Mouse (Mus musculus): ENCODE data around the gene Gch1. TPM values are rescaled to one million over a fixed set of nuclear protein-coding genes. Genes with fewer than 3 reads are reported as not detected.
"Not testable (repeated sequence)": the region's sequence is repeated elsewhere in the genome, so short reads cannot be mapped to it uniquely, and the experiment has no call there.

Gene Gch1
- total RNA-seq, 2 experiments from 2014 or later: 1.7 to 1.9 TPM

DNA sequence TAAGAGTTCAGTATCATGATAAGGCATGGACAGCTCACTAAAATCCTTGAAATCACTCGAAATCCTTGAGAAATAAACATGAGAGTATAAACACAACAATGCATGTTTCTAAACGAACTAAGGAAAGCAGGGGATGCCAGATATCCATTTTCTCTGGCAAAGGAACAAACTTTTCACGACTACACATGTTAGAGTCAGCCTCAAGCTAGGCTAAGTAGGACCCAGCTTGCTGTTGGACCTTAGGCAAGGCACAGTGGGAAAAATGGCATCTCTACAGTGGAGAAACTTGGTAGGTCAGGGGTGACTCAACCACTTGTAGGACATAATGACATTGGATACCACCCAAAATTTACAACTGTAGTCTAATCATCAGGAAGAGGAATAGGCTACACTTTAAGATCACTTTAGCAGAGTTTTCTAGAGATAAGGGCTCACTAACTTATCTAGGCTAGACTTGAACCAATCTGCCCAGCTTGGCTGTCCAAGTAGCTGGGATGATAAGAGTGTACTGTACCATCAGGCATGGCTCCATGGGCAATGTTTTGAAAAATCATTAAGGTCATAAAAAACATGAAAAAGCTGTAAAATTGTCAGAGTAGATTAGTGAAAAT is 18.6 kb downstream of the Gch1 start:
- peak; percentile 30 for ATAC-seq (replicated peaks; ENCODE audit: poor library complexity)

DNA sequence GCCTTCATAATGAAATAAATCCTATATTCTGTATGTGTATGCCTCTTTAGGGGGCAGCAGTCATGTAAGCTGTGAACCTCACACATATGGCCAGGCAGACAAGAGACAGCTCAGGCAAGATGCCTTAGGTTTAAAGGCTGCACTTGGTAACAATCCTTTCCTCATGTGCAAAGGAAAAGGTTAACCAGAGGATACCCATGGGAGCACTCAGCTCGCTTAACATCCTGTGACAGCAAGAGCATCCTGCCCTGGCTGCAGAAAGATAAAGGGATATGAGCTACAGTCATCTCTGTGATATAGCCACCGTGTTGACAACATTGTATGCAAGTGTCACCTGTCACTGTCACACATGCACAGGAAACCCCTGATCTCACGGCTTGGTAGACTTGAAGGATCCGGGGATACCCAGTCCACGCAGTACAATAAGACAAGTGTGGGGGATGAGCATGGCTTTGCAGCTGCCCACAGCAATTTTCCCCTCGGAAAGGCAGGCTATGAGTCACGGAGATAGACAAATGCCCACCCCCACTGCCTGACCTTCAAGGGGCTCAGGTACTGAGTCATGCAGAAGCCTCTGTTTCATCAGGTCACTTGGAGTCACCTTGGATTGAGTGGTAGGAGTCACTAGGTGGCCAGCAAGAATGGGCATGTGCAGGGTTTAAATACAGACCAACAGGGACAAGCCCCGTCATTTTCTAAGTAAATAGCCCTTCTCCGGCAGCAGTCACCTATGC is 19.4 kb downstream of the Gch1 start:
- 0 out of 2 replicates have a peak, but pooled peaks have one; percentile 15 for ATAC-seq (replicated peaks; ENCODE audit: poor library complexity)

- ATAC-seq (replicated peaks; ENCODE audit: poor library complexity): no peak
Observed at GRCm38 (mm10) chr14:47165741-47166140, 23.5 kb downstream of the Gch1 start.

DNA sequence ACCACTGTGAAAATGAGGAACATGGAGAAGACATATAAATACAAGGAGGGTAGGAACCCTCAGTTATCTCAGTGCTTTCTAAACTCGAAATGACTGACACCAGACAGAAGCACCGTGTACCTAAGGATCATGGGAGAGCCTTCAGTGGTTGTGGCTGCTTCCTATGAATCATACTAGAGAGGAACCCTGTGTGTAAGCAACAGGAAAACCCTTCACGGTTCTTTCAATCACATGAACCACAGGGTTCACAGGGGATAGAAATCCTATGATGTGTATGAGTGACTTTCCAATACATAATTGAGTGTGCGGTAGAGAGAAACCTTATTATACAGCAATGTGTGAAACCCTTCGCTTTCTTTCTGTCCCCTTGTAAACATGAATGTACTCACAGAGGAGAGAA is 24.1 kb downstream of the Gch1 start:
- ATAC-seq (replicated peaks; ENCODE audit: poor library complexity): peak; percentile 63

GRCm38 (mm10) chr14:47161921-47162427 is 27.2 kb downstream of the Gch1 start:
- peak; percentile 48; the same call in 1 of the 2 replicates for ATAC-seq (replicated peaks; ENCODE audit: poor library complexity)

DNA sequence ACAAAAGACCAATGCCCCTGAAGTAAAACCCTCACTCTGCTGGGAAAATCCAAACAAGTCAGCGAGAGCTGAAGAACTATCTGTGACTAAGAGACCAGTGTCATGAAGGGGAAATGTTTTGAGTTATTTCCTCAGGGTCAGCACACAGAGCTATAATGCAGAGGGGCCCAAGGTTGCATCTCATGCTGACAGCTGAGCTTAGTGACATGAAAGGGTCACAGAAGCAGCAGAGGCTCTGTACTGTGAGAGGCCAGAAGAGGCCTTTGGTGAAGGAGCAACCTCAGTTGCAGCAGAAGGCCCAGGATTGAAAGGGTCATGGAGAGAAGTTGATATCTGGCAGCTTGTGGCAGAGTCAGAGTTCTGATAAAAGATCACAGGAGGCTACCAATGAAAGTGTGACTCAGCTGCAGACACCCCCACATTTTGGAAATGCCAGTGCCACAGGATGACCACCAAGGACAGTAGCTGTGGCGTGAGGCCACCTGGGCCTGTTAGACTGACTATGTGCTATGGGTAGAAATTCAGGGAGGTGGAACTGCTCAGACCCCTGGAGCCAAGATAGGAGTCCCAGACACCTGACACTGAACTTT is 29.1 kb downstream of the Gch1 start:
- no peak for ATAC-seq (replicated peaks; ENCODE audit: poor library complexity)

GRCm38 (mm10) chr14:47154303-47154702 is 34.9 kb downstream of the Gch1 start:
- ATAC-seq (replicated peaks; ENCODE audit: poor library complexity): no peak

DNA sequence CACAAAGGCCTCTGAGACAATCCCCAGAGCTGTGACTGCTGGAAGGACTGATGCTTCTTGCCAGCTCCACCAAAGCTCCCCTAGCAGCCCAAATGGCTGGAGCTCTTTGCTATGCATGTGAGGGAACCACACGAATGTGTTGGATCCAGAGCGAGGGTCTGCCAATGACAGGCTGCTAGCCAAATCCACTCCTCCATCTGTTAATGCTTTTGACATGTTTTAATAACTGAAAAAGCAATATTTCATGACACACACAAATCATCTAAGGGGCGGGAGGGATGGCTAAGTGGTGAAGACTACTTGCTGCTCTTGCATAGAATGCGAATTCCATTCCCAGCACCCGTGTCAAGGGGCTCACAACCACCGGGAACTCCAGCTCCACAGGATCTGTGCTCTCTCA is 37.9 kb downstream of the Gch1 start:
- ATAC-seq (replicated peaks; ENCODE audit: poor library complexity): no peak

- ATAC-seq (replicated peaks; ENCODE audit: poor library complexity): no peak
Observed at GRCm38 (mm10) chr14:47144326-47144725, 44.9 kb downstream of the Gch1 start.

DNA sequence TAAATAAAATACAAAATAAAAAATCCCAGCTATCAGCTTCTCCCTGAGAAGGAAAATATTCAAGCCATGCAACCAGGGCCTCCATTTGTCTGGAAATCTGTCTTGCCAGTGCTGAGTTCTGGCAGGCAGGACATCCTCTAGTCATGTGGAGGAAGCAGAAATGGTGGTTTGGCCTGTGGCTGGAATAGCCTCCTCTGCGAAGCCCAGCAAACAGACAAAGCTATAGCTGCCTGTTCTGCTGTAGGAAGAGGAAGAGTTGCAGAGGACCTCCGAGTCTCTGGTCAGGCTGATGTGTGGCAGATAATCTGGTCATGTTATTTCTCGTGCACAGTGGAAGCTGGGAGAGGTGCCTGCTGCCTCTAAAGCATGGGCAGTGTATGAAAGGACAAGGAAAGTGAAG is 50.4 kb downstream of the Gch1 start:
- ATAC-seq (replicated peaks; ENCODE audit: poor library complexity): peak; percentile 61

- ATAC-seq (replicated peaks; ENCODE audit: poor library complexity): 0 out of 2 replicates have a peak, but pooled peaks have one; percentile 11
Observed at GRCm38 (mm10) chr14:47136637-47137036, 52.6 kb downstream of the Gch1 start.

- no peak for ATAC-seq (replicated peaks; ENCODE audit: poor library complexity)
Observed at GRCm38 (mm10) chr14:47133948-47134347, 55.3 kb downstream of the Gch1 start.

DNA sequence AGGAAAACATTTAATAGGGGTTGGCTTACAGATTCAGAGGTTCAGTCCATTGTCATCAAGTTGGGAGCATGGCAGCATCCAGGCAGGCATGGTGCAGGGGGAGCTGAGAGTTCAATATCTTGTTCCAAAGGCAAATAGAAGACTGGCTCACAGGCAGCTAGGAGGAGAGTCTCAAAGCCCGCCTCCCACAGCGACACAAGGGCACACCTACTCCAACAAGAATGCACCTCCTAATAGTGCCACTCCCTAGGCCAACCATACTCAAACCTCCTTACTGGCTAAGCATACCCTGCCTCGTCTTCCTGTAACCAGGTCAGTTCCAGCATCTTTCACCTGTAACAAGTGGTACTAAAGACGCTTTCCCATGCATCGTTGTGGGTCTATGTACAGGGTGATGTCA is 61.2 kb downstream of the Gch1 start:
- ATAC-seq (replicated peaks; ENCODE audit: poor library complexity): no peak

- ATAC-seq (replicated peaks; ENCODE audit: poor library complexity): peak; percentile 29; the same call in 1 of the 2 replicates
Observed at GRCm38 (mm10) chr14:47117522-47117921, 71.7 kb downstream of the Gch1 start.

DNA sequence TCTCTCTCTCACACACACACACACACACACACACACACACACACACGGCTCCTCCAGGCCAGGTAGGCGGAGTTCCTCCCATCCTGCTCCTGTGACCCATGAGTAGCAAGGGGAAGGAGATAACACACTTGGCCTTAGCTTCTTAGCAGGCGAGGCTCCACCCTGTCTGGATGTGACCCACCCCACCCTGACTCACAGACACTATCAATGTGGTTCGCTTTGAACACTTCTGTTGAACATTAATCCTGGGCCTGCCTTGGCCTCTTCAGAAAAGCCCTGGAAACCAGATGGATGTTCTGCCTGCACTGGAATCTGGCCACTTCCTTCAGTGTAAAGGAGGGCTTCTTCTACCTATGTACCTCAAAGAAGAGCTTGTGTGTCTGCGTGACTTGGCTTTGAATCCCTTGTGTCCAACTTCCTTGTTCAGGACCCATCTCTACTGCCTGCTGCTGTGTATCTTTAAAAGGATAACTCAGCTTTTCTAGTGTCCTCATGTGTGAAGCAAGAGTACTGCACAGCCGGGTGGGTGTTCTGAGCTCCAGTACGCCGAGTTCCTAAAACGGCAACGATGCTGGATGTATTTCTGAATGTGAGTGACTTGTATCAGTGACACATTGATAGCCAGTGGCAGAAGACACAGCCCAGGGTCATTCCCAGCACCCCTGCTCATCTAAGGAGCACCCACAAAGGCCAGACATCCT is 73.0 kb downstream of the Gch1 start:
- ATAC-seq (replicated peaks; ENCODE audit: poor library complexity): peak; percentile 87

- no peak for ATAC-seq (replicated peaks; ENCODE audit: poor library complexity)
Observed at GRCm38 (mm10) chr14:47115154-47115553, 74.1 kb downstream of the Gch1 start.

GRCm38 (mm10) chr14:47111341-47111740 is 77.9 kb downstream of the Gch1 start:
- ATAC-seq (replicated peaks; ENCODE audit: poor library complexity): no peak

DNA sequence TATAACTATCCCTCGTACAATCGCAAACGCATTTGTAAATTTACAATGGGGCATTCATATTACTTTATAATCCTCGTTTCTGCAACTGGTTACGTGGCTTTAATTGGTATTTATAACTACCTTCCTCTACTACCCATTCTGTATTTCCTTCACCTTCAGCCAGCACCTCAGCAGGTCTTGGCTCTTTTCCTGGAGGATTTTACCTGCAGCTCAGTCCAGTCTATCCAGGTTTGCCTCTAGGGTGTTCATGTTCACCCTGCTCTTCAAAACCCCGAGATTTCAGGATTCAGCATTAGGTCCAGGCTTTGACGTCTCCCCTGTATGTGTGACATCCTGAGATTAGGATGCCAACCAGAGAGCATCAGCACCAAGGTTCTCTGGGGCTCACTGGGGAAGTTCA is 78.8 kb downstream of the Gch1 start:
- ATAC-seq (replicated peaks; ENCODE audit: poor library complexity): not testable (repeated sequence)

DNA sequence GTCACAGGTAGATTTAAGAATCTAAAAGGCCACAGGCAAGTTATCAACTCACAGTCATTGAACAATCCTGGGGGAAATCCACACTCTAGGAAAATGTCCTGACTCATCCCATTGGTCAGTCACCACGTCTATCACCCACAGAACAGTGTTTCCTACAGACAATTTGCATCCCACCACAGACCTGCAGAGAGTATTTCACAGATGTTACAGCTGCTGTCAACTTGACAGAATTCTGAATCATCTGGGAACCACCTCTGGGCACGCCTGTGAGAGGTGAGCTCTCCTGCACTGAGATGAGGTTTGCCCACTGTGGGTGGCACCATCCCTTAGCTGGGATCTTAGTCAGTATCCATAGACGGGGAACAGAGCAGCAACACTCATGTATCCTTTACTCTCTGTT is 81.8 kb downstream of the Gch1 start:
- ATAC-seq (replicated peaks; ENCODE audit: poor library complexity): no peak

- ATAC-seq (replicated peaks; ENCODE audit: poor library complexity): no peak
Observed at GRCm38 (mm10) chr14:47105755-47106154, 83.5 kb downstream of the Gch1 start.

- ATAC-seq (replicated peaks; ENCODE audit: poor library complexity): no peak
Observed at GRCm38 (mm10) chr14:47105174-47105557, 84.0 kb downstream of the Gch1 start.
